Mouse (Mus musculus) embryonic facial prominence, embryonic 14.5 days (tissue): Measurements from ENCODE around the gene Dek. TPM values are rescaled to one million over a fixed set of nuclear protein-coding genes. Genes with fewer than 3 reads are reported as not detected.

Source experiments
- ATAC-seq: fragments of 200-750 bp; cut with Nextera tagmentation; 2 replicates; pipeline ENCODE4 v1.8.0; 2017; ENCODE audit warnings: low read depth, moderate number of reproducible peaks, moderate TSS enrichment
- DNase-seq: peaks from one replicate; pipeline ENCODE4 v3.0.0-alpha.2; 2015; ENCODE audit warnings: low spot score
- H3K27ac ChIP-seq: fragments of 300-500 bp; sonication (generic); replicated peaks from 2 replicates; pipeline ENCODE4 v1.5.1; 2014; ENCODE audit warnings: low read depth, mild to moderate bottlenecking, low read length, moderate library complexity
- H3K27me3 ChIP-seq: fragments of 300-500 bp; sonication (generic); replicated peaks from 2 replicates; pipeline ENCODE4 v1.6.1; 2014; ENCODE audit warnings: low read length; ENCODE audit not compliant: control insufficient read depth, insufficient read depth
- H3K36me3 ChIP-seq: fragments of 300-500 bp; sonication (generic); 2 replicates; pipeline ENCODE4 v1.6.1; 2014; ENCODE audit warnings: low read length, mixed read lengths; ENCODE audit not compliant: control insufficient read depth, insufficient read depth
- H3K4me1 ChIP-seq: fragments of 300-500 bp; sonication (generic); 2 replicates; pipeline ENCODE4 v1.6.1; 2014; ENCODE audit warnings: antibody characterized with exemption, low read length; ENCODE audit not compliant: control insufficient read depth, insufficient read depth
- H3K4me2 ChIP-seq: fragments of 300-500 bp; sonication (generic); 2 replicates; pipeline ENCODE4 v1.6.1; 2014; ENCODE audit warnings: low read depth, mild to moderate bottlenecking, low read length, moderate library complexity, mixed read lengths
- H3K4me3 ChIP-seq: fragments of 300-500 bp; sonication (generic); 2 replicates; pipeline ENCODE4 v1.5.1; 2014; ENCODE audit warnings: low read depth, mild to moderate bottlenecking, low read length
- H3K9ac ChIP-seq: fragments of 300-500 bp; sonication (generic); 2 replicates; pipeline ENCODE4 v1.6.1; 2014; ENCODE audit warnings: low read depth, mild to moderate bottlenecking, low read length, moderate library complexity, mixed read lengths
- H3K9me3 ChIP-seq: fragments of 300-500 bp; sonication (generic); 2 replicates; pipeline ENCODE4 v1.6.1; 2016; ENCODE audit warnings: low read length; ENCODE audit not compliant: control insufficient read depth
- WGBS: fragments of 180-500 bp; shearing (Covaris S2); extraction: QIAGEN DNeasy Blood & Tissue Kit; methylation state at CpG from one replicate; pipeline ENCODE4 v1.1.7; 2014; 5-methylcytosine and 5-hydroxymethylcytosine counted together
- polyA plus RNA-seq: library from polyadenylated mRNA; unstranded; fragments of >200 nt; fragmentation: Nextera tagmentation; extraction: Ambion mirVana; gene quantifications from 2 replicates; pipeline ENCODE4 v1.2.1, GENCODE M21; 2014

Dek gene
- polyA plus RNA-seq, 1 experiment from 2014 or later: 188 TPM

GRCm38 (mm10) chr13:47104856-47105541, 1.0 kb downstream of the Dek start:
- Histone ChIP-seq H3K27ac (peak overlapping the region; percentile 100), H3K9ac (peak overlapping the region; percentile 97), H3K9me3 (no peaks in the 10 kb centered on the region), H3K27me3 (no peaks in the 10 kb centered on the region), H3K4me1 (peaks cover 22% of the 10 kb centered on the region), H3K4me3 (peak overlapping the region; percentile 98), H3K4me2 (peak overlapping the region; percentile 81), H3K36me3 (peaks cover 19% of the 10 kb centered on the region)
- ATAC-seq (no peak), DNase-seq (peak; percentile 52)
- WGBS: under 1% methylated on average over 25 of the region's 25 CpGs

GRCm38 (mm10) chr13:47104146-47104545, 1.9 kb downstream of the Dek start:
- peaks cover 27% of the 10 kb centered on the region for H3K36me3 ChIP-seq
- no peak for ATAC-seq
- peak overlapping the region; percentile 100; the same call in 1 of the 2 replicates for H3K27ac ChIP-seq
- H3K4me1 ChIP-seq: peaks cover 22% of the 10 kb centered on the region
- H3K4me3 ChIP-seq: peak overlapping the region; percentile 98
- no peaks in the 10 kb centered on the region for H3K9me3 ChIP-seq
- H3K27me3 ChIP-seq: no peaks in the 10 kb centered on the region
- H3K4me2 ChIP-seq: peak overlapping the region; percentile 81
- H3K9ac ChIP-seq: peak overlapping the region; percentile 97
- 22% methylated on average over 2 of the region's 2 CpGs for WGBS
- no peak for DNase-seq

DNA sequence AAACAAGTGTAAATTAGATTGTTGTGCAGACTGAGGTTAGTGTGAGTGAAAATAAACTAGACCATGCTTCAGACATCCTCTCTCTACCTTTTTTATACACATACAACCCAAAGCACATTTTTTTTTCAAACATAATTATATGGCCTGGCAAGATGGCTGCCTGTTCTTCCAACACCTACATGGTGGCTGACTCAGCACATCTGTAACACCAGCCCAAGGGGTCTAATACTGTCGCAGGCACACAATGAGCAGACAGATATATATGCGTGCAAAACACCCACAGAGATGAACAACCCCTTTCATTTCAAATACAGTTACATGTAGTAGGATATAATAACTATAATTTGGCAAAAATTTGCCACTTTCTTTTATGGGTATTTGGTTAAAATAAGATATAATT, 5.4 kb downstream of the Dek start:
- 80% methylated on average over 2 of the region's 2 CpGs for WGBS

DNA sequence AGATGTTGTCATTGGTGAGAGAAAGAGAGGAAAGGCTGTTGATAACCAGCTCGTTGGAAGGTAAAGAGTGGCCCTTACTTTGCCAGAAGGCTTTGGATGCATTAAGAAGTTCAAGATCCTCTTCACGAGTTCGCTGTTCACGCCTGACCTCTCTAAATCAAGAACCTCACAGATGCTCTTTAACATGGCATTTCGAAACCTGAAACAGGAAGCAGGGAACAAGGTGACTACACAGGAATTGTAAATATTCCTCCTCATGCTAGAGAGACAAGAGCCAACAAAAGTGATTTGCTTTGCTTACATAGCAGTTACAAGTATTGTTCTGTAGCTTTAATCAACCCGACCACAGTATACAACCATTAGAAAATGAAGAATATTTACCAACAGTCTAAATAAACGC, 6.7 kb downstream of the Dek start:
- no peak for ATAC-seq
- WGBS: 88% methylated on average over 7 of the region's 7 CpGs
- no peak overlapping the region for H3K27ac ChIP-seq
- no peaks in the 10 kb centered on the region for H3K27me3 ChIP-seq
- no peak overlapping the region for H3K9ac ChIP-seq
- DNase-seq: no peak
- peaks cover 14% of the 10 kb centered on the region for H3K4me1 ChIP-seq
- H3K4me2 ChIP-seq: no peak overlapping the region
- peaks cover 73% of the 10 kb centered on the region for H3K36me3 ChIP-seq
- H3K9me3 ChIP-seq: no peaks in the 10 kb centered on the region
- no peak overlapping the region for H3K4me3 ChIP-seq

More for the DNA sequence above, 5.4 kb downstream of the Dek start:
- Histone ChIP-seq H3K4me1 (peaks cover 15% of the 10 kb centered on the region), H3K9ac (no peak overlapping the region), H3K9me3 (no peaks in the 10 kb centered on the region), H3K36me3 (peaks cover 61% of the 10 kb centered on the region), H3K4me2 (no peak overlapping the region), H3K27me3 (no peaks in the 10 kb centered on the region), H3K4me3 (no peak overlapping the region), H3K27ac (no peak overlapping the region)
- no peak for ATAC-seq
- no peak for DNase-seq

DNA sequence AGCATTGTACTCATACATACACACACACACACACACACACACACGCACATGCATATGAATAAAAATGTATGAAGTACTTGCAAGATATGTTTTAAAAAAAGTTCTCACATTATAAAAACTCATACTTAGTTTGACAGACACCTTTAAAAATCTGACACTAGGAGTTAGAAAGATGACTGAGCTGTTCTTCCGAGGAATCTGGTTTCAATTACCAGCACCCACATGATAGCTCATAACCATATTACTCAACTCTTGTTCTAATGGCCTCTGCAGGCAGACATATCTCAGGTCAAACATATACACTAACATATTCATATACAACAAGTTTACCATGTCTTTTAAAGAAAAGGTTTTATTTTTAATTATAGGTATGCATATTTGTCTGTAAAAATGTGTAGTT, 9.4 kb downstream of the Dek start:
- Histone ChIP-seq H3K27me3 (no peaks in the 10 kb centered on the region), H3K36me3 (peaks cover 82% of the 10 kb centered on the region), H3K27ac (no peak overlapping the region; the same call in 1 of the 2 replicates), H3K4me3 (no peak overlapping the region), H3K4me2 (no peak overlapping the region), H3K4me1 (no peaks in the 10 kb centered on the region), H3K9me3 (no peaks in the 10 kb centered on the region), H3K9ac (no peak overlapping the region)
- 75% methylated on average over 2 of the region's 2 CpGs for WGBS
- ATAC-seq: no peak
- no peak for DNase-seq

- WGBS: 85% methylated on average over 2 of the region's 2 CpGs
- no peak for DNase-seq
- Histone ChIP-seq H3K9ac (no peak overlapping the region), H3K4me3 (no peak overlapping the region), H3K9me3 (no peaks in the 10 kb centered on the region), H3K4me2 (no peak overlapping the region), H3K27ac (no peak overlapping the region), H3K4me1 (no peaks in the 10 kb centered on the region), H3K27me3 (no peaks in the 10 kb centered on the region), H3K36me3 (peaks cover 81% of the 10 kb centered on the region)
- no peak for ATAC-seq
Measured at GRCm38 (mm10) chr13:47093791-47094190, 12.2 kb downstream of the Dek start.

GRCm38 (mm10) chr13:47089271-47089670, 16.7 kb downstream of the Dek start:
- no peak overlapping the region for H3K4me2 ChIP-seq
- H3K27me3 ChIP-seq: no peaks in the 10 kb centered on the region
- ATAC-seq: no peak
- H3K4me3 ChIP-seq: no peak overlapping the region
- H3K9ac ChIP-seq: no peak overlapping the region
- H3K36me3 ChIP-seq: peaks cover 77% of the 10 kb centered on the region
- no peak for DNase-seq
- H3K9me3 ChIP-seq: no peaks in the 10 kb centered on the region
- H3K27ac ChIP-seq: no peak overlapping the region
- WGBS: 88% methylated on average over 2 of the region's 2 CpGs
- H3K4me1 ChIP-seq: no peaks in the 10 kb centered on the region

DNA sequence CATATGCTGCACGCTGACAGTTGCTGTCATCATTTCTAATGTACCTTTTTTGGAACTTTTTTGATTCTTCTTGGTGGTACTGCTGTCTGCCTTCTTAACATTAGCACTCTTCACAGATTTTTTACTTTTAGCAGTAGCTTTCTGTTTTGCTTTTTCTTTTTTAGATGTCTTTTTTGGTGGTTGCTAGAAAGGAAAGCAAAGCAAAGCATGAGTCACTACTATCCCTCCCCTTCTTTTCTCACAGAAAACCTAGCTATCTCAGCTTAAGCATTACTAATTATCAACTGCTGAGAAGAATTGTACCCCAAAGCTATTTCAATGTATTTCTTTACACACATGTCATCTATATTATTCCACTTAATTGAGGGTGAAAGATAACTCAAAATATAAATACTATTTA, 17.6 kb downstream of the Dek start:
- no peaks in the 10 kb centered on the region for H3K9me3 ChIP-seq
- H3K9ac ChIP-seq: no peak overlapping the region
- ATAC-seq: no peak
- no peaks in the 10 kb centered on the region for H3K4me1 ChIP-seq
- 92% methylated on average over 1 of the region's 1 CpGs for WGBS
- no peak overlapping the region for H3K4me2 ChIP-seq
- no peak for DNase-seq
- no peak overlapping the region for H3K27ac ChIP-seq
- peaks cover 71% of the 10 kb centered on the region for H3K36me3 ChIP-seq
- no peak overlapping the region for H3K4me3 ChIP-seq
- H3K27me3 ChIP-seq: no peaks in the 10 kb centered on the region

DNA sequence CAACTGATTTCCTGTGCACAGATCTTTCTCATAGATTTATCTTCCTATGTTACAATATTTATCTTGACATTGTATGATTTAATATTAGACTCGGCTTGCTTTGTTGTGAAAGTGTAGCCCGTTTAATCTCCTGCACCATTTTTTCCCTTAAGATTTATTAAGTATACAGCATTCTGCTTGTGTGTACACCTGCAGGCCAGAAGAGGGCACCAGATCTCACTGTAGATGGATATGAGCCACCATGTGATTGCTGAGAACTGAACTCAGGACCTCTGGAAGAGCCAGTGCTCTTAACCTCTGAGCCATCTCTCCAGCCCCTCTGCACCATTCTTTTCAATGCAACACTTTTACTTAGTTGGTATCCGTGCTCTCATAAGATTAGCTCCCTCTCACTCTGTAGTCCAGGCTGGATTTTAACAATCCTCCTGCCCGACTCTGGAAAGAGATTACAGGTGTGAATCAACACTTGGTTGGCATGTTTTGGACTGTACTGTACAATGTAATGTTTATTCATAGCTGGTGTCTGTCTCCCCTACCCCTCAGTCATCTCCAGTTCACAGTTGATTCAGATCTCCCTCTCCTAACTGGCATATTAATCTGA, 25.0 kb downstream of the Dek start:
- Histone ChIP-seq H3K27ac (no peak overlapping the region), H3K36me3 (peaks cover 64% of the 10 kb centered on the region), H3K27me3 (no peaks in the 10 kb centered on the region), H3K4me3 (no peak overlapping the region), H3K9ac (no peak overlapping the region), H3K4me2 (no peak overlapping the region), H3K9me3 (no peaks in the 10 kb centered on the region), H3K4me1 (no peaks in the 10 kb centered on the region)
- DNase-seq: no peak
- no peak for ATAC-seq
- WGBS: 91% methylated on average over 4 of the region's 4 CpGs
